Mouse (Mus musculus): Measurements from ENCODE around the gene Tnrc6c. TPM values are rescaled to one million over a fixed set of nuclear protein-coding genes. Genes with fewer than 3 reads are reported as not detected.

Tnrc6c gene
- total RNA-seq, 2 experiments from 2014 or later, result 53.3 to 54.9 TPM

DNA sequence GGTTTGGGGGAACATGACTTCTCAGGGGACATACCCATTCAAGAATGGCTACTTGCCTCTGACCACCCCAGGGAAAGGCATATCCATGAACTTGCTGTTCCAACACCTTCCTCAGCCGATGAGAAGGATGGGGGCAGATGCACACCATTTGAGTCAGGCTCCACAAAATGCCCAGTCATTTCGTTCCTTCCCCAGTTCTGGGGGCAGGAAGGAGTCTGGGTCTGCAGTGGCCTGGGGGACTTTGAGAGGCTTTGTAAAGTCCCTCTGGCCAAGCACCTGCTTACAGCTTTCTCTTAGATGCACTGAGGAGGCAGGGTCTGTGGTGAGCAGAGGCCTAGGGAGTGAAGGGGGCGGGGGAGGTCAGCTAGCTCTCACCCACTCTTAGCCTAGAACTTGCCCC, 20.8 kb upstream of the Tnrc6c start:
- no peak for DNase-seq (ENCODE audit: low spot score in 2 of 2)

DNA sequence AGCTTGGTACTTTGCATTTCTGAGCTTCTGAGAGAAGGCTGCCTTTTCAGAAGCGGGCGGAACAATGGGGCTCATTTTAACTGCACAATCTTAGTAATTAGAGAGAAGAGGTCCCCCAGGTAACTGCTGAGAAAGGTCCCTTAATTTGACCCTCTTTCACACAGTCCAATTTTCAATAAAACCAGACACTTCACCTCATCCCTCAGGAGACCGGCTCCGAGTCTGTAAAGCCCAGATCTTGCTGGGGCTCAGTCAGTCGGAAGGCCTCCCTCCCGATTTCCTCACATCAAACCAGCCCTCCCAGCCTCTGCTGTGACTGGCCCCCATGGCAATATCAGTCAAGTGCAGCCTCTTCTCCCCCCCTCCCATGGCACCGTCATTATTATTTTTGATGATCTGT, 15.7 kb upstream of the Tnrc6c start:
- no peak for DNase-seq (ENCODE audit: low spot score in 2 of 2)

DNA sequence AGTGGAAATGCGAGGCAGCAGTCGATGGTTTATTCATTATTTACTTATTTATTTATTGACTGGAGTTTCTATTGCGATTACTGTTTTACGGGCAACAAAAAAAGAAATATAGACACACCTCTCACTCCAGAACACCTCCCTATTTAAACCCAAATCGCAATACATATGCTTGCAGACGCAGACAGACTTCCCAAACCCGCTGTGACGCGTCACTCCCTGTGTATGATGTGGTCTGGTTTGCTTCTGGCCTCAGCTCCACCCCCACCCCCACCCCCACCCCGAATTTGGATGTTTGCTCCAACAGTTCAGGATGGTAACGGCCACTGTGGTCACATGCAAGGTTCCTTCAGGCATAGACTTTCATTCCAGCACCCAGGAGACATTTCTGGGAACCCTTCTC, 15.3 kb upstream of the Tnrc6c start:
- DNase-seq (ENCODE audit: low spot score in 2 of 2), result no peak

DNA sequence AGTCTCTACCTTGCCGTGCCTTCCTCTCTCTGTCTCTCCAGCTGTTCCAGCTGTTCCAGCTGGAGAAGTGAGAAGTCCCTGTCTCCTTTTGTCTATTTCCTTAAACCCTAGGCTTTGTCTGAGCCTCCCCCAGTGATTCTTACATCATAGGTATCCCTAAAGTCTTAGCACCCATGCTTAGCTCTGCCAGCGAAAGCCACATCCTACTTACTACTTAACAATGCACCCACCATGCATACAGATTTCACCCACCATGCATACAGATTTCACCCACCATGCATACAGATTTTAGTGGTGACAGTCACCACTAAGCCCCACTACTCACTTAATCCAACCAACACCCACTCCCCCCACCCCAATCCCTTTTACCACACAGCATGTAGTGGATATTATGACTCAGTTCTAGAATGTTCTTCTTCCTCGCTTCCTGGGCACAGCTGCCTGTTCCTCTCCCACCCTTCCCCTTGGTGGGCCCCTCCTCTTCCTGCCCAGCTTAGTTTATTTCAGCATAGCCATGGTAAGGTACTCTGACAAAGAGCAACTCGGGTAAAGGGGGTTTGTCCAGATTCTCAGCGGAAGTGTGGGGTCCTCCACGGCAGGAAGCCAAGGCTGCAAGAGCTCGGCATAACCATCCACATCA, 14.6 kb upstream of the Tnrc6c start:
- no peak for DNase-seq (ENCODE audit: low spot score in 2 of 2)

DNA sequence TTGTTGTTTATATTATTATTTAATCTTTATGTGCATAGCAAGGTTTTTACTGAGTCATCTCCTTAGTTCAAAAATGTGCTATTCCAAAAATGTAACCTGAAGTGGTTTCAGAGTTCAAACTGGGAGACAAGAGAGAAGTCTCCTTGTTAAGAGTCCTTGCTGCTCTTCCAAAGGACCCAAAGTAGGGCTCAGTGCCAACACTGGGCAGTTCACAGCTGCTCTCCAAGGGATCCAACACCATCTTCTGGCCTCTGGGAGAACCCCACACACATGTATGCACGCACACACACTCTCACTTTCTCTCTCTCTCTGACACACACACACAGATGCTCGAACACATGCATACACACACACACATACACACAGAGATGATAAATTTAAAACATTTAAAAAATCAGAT, 11.9 kb upstream of the Tnrc6c start:
- no peak for DNase-seq (ENCODE audit: low spot score in 2 of 2)

DNA sequence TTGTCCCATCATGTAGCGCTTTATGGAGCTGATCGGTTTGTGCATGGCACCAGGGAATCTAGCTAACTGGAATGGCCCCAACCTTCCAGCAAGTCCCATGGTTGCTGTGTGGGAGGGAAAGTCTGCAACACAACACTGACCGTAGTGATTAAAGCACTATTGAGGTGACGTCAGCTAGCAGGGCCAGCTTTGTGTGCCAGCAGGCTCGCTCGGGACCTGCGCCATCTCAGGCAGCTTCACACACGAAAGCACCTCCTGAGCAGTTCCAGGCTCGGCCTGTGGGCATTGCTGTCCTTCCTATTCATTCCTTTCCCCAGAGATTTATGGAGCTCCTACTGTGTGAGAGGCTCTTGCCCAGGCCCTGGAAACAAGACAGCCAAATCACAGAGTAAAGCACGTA, 10.8 kb upstream of the Tnrc6c start:
- DNase-seq (ENCODE audit: low spot score in 2 of 2), result no peak

DNA sequence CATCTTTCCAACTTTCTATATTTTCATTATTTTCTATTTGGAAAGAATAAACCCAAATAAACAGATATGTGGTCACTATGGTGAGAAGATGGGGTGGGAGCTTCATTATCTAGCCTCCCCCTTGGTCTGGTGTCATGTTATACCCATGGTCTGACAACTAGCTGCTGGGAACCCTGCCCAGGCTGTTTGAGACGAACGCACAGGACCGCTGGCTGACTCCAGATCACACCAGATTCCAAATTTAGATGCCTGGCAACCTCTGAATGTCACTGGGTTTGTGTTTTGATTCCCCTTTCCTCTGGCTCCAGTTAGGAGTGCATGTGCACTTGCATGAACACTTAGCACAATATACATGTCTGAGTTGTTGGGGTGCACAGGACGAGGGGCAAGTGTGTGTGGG, 7.3 kb upstream of the Tnrc6c start:
- no peak for DNase-seq (ENCODE audit: low spot score in 2 of 2)

DNA sequence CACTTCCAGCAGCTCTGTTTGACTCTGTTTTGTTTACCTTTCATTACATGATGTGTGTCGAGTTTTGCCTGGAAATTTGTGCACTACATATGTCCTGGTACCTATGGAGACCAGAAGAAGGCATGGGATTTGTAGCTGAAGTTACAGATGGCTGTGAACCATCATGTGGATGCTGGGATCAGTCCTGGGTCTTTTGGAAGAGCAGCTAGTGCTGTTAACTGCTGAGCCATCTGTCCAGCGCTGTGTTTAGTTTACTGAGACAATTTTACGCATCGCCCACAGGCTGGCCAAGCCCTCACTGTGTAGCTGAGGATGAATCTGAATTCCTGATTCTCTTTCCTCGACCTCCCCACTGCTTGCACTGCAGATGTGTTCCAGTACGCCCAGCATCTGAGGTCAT, 6.1 kb upstream of the Tnrc6c start:
- peak in 1 of 2 experiments; percentile 25 for DNase-seq (ENCODE audit: low spot score in 2 of 2)

DNA sequence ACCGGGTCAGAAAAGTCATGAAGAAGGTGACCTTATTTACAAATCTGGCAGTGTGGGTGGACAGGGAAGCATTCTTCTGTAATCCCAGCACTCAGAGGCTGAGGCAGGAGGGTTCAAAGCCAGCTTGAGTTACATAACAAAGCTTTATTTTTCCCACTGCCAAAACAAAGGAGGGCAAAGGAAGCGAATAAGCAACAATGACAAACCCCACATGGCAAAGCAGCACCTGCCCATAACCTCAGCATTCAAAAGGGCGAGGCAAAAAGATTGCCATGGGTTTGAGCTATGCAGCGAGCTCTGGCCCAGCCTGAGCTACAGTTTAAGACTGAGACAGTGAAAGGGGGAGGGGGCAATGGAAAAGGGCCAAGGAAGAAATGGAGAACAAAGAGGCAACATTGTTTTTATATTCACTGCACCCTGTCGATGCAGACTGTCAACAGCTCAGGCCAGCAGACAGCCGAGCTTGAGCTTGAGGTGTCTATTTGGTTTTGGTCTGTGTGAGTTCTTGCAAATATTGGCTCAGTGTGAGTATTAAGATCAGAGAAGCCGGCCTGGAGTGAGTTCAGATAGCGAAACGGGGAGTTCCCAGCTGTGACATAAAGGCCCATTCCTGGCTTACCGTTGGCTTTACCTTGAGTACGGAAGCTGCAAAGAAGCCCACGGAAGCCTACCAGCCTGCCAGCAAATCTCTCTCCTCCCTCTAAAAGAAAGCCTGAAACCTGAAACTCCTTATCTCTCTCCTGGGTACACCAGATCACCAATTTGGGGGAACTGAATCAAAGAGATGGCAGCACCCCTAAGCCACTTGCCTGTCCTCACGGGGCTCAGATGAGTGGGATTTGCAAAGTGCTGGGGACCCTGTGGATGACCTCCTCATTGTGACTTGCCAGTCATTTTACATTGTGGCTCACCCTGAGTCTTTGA, 3.1 kb upstream of the Tnrc6c start:
- no peak for DNase-seq (ENCODE audit: low spot score in 2 of 2)

DNA sequence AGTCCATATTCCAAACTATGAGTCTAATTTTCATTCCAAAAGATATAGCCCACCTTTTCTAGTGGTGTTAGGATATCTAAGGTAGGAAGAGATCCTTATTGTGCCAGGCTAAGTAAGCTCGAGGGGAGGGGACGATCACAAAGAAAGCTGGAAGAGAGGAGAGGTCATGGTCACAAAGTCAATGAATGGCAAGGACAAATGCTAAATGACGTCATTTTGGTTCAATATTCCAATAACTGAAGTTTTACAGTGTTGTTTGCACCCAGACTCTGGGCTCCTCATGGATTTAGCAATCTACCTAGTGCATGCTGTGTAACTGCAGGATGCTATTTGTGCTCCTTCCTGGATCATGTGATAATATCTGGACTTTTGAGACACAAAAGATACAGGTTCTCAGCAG, 1.2 kb upstream of the Tnrc6c start:
- no peak for DNase-seq (ENCODE audit: low spot score in 2 of 2)

DNA sequence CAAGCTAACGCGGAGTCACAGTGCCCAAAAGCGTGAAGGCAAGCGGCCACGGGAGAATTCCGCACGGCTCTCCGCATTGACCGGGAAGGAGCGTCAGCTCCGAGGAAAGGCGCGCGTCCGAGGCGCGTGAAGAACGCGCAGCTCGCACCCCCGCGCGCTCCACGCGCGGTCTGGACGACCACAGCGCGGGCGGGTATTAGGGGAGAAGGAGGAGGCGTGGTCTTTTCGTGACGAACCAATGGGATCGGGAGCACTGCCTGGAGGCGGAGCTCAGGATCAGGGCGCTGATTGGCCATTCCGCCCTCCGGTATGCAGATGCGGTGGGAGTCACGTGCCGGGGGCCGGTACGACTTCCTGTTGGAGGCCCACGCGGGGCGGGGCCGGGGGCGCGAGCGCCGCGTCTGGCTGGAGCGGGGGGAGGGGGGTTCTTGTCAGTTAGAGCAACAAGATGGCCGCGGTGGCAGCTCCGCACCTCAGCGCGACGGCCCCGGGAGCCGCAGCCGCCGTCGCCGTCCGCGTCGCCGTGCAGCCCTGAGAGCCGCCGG, 363 bp downstream of the Tnrc6c start:
- peak; percentile 98 to 99 for DNase-seq (ENCODE audit: low spot score in 2 of 2)

DNA sequence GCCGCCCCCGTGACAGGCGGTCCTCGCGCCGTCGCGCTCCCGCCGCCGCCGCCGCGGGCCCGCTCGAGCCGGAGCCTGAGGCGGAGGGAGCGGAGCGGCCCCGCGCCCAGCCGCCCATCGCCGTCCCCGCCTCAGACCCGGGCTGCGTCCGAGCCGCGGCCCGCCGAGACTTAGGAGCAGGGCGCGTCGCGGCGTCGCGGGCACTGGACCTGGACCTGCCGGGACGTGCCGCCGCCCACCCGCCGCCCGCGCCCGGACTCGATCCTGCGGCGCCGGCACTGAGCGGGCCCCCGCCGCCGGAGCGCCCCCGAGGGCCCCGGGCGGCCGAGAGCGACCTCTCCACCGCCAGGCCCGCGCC, 824 bp downstream of the Tnrc6c start:
- peak in 1 of 2 experiments; percentile 10 for DNase-seq (ENCODE audit: low spot score in 2 of 2)

DNA sequence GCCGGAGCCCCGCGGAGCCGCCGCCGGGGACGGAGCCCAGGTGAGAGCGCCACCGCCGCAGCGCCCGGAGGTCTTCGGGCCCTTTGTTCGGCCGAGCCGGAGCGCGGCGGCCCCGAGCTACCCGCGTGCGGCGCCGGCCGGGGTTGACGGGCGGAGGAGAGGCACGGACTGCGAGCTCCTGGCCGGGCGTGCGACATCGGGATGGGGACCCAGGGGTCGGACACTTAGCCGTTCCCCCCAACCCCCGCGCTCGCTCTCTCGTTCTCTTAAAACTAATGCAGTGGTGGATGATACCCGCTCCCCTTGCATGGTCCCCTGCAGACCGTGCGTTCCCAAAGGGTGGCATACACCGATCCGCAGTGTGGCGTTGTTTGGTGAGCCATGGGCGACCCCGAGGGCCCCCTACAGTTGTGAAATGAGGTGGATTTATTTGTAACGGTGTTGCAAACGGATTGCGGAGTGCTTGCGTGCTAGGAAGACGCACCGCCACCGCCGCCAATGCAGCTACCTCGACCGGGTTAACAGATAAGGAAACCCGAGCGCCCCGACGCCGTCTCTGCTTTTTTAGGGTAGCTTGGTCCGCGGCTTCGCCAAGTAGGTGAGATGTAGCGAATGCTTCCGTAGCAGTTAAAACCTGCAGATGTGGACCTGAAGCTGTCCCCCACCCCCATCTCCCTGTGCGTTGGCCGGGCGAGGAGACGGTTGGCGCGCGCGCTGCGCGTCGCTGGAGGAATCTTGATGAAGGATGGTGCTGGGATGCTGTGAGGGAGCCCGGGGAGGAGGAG, 1.4 kb downstream of the Tnrc6c start:
- DNase-seq (ENCODE audit: low spot score in 2 of 2), result peak; percentile 66 to 82

DNA sequence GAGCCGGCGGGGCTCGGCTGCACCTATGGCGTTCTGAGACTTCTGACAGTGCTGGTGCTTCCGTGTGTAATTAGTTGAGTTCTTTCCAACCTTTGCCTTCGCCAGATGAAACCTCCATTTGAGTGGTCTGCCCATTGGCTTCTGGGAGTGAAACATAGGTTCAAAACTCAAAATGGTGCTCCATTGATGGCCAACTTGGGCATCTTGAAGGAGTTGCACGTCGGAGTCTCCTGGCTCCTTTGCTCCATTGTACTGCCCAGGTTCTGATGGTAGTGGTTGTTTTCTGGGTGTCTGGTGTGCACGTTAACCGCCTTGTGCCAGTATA, 1.9 kb downstream of the Tnrc6c start:
- no peak for DNase-seq (ENCODE audit: low spot score in 2 of 2)

DNA sequence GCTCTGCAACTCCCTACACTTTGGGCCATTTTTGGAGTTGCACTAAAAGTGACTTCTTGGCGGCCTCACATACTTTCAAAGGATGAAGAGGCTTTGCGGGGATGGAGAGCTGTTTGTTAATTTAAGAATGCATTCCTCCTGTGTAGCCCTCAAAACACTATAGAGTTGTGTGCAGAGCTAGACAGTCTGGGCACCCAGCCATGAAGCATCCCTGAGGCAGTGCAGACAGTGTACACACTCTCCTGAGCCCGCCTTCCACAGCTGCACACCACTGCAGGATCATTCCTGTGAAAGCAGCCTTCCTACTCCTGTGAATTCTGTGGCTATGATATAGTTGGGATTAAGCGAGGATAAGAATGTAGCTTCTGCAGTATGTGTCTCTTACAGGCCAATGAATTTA, 4.9 kb downstream of the Tnrc6c start:
- DNase-seq (ENCODE audit: low spot score in 2 of 2), result peak; percentile 55 to 58

DNA sequence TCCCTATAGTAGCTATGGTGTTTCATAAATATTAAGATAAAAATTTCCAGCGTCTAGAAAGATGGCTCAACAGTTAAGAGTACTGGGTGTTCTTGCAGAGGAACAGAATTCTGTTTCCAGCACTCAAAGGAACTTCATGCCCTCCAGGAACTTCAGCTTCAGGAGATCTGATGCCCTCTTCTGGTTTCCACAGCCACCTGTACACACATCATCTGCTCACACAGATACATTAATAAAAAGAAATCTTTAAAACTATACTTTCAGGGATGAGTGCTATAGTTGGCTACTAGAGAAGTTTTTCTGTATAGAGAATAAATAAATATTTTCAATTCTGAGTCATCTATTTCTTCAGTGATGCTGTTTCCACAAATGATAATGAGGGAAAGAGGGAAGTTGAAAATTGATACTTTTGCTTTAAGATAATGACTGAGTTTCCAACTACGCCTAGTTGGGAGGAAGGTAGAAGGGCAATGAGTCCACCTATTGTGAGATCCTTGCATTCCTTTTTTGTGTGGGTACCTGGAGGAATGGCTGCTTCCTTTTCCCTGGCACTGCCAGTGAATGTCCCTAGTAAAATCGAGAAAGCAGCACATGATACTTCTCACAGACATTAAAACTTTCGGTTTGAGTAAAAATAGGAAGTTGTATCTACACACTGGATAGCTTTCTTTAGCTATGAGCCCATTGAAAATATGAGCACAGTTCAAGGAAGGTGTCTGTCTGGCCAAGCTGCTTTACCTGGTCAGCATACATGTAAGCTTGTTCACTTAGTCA, 9.1 kb downstream of the Tnrc6c start:
- no peak for DNase-seq (ENCODE audit: low spot score in 2 of 2)

DNA sequence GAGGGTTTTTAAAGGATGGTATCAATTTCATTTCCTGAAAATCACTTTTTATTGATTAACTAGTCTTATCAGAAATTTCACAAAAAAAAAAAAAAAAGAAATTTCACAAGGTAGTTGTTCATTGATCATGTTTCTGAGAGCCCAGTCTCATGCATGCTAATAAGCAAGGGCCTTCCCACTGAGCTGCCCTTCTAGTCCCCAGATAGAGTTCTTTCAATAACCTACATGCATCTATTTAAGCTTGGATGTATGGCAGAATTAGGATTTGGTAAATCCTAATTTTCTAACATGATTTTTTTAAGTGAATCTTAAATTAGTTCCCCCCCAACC, 9.7 kb downstream of the Tnrc6c start:
- no peak for DNase-seq (ENCODE audit: low spot score in 2 of 2)

DNA sequence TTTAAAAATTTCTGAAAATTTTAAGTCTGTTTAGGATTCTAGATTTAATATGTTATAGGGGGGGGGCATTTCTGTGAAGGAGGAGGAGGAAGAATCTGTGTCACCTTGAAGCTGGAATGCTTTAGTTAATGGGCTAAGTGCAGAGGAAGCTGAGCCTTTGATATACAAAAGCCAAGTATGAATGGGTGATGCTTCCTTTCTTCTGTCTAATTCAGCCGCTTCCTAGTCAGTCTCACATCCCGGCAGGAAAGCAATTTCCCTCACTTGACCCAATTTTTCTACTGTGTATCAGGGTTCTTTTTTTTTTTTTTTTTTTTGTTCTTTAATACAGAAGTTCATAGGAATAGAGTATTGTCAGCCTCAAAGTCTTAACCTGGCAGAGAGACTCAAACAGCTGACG, 11.1 kb downstream of the Tnrc6c start:
- no peak for DNase-seq (ENCODE audit: low spot score in 2 of 2)

DNA sequence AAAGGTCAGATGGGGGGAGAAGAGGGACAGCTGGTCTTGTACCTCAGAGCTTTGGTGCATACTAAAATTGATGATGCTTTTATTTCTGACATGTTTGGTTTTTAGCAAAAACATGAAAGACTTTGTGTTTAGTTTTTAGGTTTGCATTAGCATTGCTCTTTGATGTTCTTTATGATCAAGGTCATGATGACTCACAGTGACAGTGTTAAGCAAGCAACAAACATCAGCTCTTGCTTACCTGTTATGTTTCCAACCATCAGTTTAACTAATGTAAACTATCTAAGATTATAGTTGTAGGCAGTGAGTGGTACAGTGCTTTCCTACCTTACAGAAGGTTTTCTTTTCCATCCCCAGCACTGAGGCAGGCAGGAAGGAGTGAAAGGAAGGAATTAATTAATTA, 12.5 kb downstream of the Tnrc6c start:
- no peak for DNase-seq (ENCODE audit: low spot score in 2 of 2)

DNA sequence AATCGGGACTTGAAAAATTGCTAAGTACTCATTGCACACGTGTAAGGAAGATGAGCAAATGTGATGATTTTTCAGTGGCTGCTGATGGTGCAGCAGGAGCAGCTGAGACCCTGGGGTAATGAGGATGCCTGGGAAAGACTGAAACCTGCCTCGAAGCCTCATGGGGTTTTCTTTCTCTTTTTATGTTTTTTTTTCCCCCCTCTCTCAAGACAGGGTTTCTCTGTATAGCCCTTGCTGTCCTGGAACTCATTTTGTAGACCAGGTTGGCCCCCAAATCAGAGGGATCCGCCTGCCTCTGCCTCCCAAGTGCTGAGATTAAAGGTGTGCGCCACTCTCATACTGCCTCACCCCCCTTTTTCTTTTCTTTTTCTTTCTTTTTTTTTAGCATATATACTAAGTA, 13.1 kb downstream of the Tnrc6c start:
- DNase-seq (ENCODE audit: low spot score in 2 of 2), result no peak

DNA sequence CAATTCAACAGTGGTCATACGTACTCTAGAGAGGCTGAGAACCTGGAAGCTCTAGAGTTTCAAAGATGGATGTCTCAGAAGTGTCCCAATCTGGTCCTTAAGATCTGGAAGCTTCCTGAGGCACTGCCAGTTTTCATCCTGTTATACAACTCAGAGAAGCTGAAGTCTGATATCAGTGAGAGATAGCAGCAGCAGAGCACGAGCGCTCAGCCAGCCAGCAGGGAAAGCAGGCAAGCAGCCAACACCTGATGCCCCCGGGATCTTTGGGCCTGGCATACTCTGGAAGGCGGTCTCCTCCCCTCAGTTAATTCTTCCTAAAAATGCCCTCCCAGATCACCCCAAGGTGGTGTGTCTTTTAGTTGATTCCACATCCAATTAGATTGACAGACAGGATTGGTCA, 13.7 kb downstream of the Tnrc6c start:
- DNase-seq (ENCODE audit: low spot score in 2 of 2), result no peak

All from left cerebral cortex, adult 18-20 months (tissue).